Mouse (Mus musculus) megakaryocyte-erythroid progenitor cell, adult 5-6 weeks (primary cell): ENCODE measurements around the gene Vmn1r114. TPM values are rescaled to one million over a fixed set of nuclear protein-coding genes. Genes with fewer than 3 reads are reported as not detected.
"Not testable (repeated sequence)": the region's sequence is repeated elsewhere in the genome, so short reads cannot be mapped to it uniquely, and the experiment has no call there.

Experiments
- ATAC-seq: replicated peaks from 2 replicates; pipeline ENCODE4 v1.8.0; 2016; ENCODE audit warnings: mild to moderate bottlenecking, inconsistent platforms; ENCODE audit not compliant: severe bottlenecking, poor library complexity, low FRiP score, low TSS enrichment
- total RNA-seq, 2 experiments: library from RNA; stranded (forward) in 1 of 2; stranded (reverse) in 1 of 2; fragments of 200-1000, 215-1000 nt in 1 of 2; fragments of >200 nt in 1 of 2; fragmentation: Nextera tagmentation in 1 of 2; gene quantifications; 2 replicates each; pipeline ENCODE4 v1.2.3; 2014 to 2017

The Vmn1r114 gene
- total RNA-seq (2014; fragmentation: Nextera tagmentation) (not detected in 2 replicates), total RNA-seq (2017) (not detected in 2 replicates)

- ATAC-seq = not testable (repeated sequence)
Measured at GRCm38 (mm10) chr7:20812086-20812485, at the start of gene Vmn1r114. Gene Vmn1r114 (minus strand): TSS chr7:20812186.

DNA sequence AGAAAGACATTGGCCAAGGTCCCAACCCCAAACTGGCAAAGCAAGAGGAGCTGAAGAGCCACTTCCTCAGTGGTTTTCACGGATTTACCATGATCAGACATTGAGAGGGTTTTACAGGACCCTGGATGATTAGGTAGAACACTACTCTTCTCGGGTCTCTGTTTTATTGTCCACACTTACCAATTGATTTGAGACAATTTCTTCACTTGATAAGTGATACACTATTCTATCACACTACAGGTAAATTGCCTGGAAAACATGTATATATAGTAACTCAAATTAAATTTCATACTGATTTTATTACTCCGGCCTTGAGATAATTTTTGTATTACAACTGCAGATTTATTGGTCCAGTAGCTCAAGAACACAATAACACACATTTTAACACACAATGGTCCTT, 32.9 kb upstream of the Vmn1r114 start, which contains the start of gene Vmn1r115:
TSS of gene Vmn1r115 (minus strand) at position 101 of the 400 bp plus-strand sequence.
- ATAC-seq = not testable (repeated sequence)

- ATAC-seq = not testable (repeated sequence)
Measured at GRCm38 (mm10) chr7:20786985-20787384, 25.0 kb downstream of the Vmn1r114 start, which contains the start of gene Vmn1r113. Gene Vmn1r113 (plus strand): TSS chr7:20787285.

DNA sequence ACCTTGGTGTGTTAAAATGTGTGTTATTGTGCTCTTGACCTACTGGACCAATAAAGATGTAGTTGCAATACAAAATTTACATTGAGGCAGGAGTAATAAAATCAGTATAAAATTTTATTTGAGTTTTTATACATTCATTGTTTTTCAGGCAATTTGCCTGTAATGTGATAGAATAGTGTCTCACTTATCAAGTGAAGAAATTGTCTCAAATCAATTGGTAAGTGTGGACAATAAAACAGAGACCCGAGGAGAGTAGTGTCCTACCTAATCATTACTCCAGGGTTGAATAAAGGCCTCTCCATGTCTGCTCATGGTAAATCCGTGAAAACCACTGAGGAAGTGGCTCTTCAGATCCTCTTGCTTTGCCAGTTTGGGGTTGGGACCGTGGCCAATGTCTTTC, 41.1 kb downstream of the Vmn1r114 start, which contains the start of gene Vmn1r112:
TSS of gene Vmn1r112 (plus strand) at position 301 of the 400 bp plus-strand sequence.
- ATAC-seq = not testable (repeated sequence)

Other genes starting within 250 kb of the Vmn1r114 start
- not detected in 2 replicates for gene Gm4141, start 235.9 kb downstream of the Vmn1r114 start, total RNA-seq (2014; fragmentation: Nextera tagmentation)
- not detected in 2 replicates for gene Gm4141, start 235.9 kb downstream of the Vmn1r114 start, total RNA-seq (2017)
- not detected in 2 replicates for gene Gm4513, start 213.2 kb downstream of the Vmn1r114 start, total RNA-seq (2014; fragmentation: Nextera tagmentation)
- gene Gm4513, start 213.2 kb downstream of the Vmn1r114 start, total RNA-seq (2017) = not detected in 2 replicates
- not detected in 2 replicates for gene Vmn1r107, start 143.3 kb downstream of the Vmn1r114 start, total RNA-seq (2014; fragmentation: Nextera tagmentation)
- not detected in 2 replicates for gene Vmn1r107, start 143.3 kb downstream of the Vmn1r114 start, total RNA-seq (2017)
- gene Vmn1r111, start 109.0 kb downstream of the Vmn1r114 start, total RNA-seq (2014; fragmentation: Nextera tagmentation) = not detected in 2 replicates
- gene Vmn1r111, start 109.0 kb downstream of the Vmn1r114 start, total RNA-seq (2017) = not detected in 2 replicates
- gene Gm10668, start 81.6 kb downstream of the Vmn1r114 start, total RNA-seq (2014; fragmentation: Nextera tagmentation) = not detected in 2 replicates
- gene Gm10668, start 81.6 kb downstream of the Vmn1r114 start, total RNA-seq (2017) = not detected in 2 replicates
- gene Vmn1r112, start 41.0 kb downstream of the Vmn1r114 start, total RNA-seq (2014; fragmentation: Nextera tagmentation) = not detected in 2 replicates
- not detected in 2 replicates for gene Vmn1r112, start 41.0 kb downstream of the Vmn1r114 start, total RNA-seq (2017)
- gene Vmn1r113, start 24.9 kb downstream of the Vmn1r114 start, total RNA-seq (2014; fragmentation: Nextera tagmentation) = not detected in 2 replicates
- not detected in 2 replicates for gene Vmn1r113, start 24.9 kb downstream of the Vmn1r114 start, total RNA-seq (2017)
- not detected in 2 replicates for gene Vmn1r115, start 32.8 kb upstream of the Vmn1r114 start, total RNA-seq (2014; fragmentation: Nextera tagmentation)
- not detected in 2 replicates for gene Vmn1r115, start 32.8 kb upstream of the Vmn1r114 start, total RNA-seq (2017)
- not detected in 2 replicates for gene Vmn1r116, start 60.1 kb upstream of the Vmn1r114 start, total RNA-seq (2014; fragmentation: Nextera tagmentation)
- gene Vmn1r116, start 60.1 kb upstream of the Vmn1r114 start, total RNA-seq (2017) = not detected in 2 replicates
- not detected in 2 replicates for gene Vmn1r117, start 71.9 kb upstream of the Vmn1r114 start, total RNA-seq (2014; fragmentation: Nextera tagmentation)
- gene Vmn1r117, start 71.9 kb upstream of the Vmn1r114 start, total RNA-seq (2017) = not detected in 2 replicates
- not detected in 2 replicates for gene Vmn1r118, start 100.2 kb upstream of the Vmn1r114 start, total RNA-seq (2014; fragmentation: Nextera tagmentation)
- not detected in 2 replicates for gene Vmn1r118, start 100.2 kb upstream of the Vmn1r114 start, total RNA-seq (2017)
- gene Vmn1r119, start 200.3 kb upstream of the Vmn1r114 start, total RNA-seq (2014; fragmentation: Nextera tagmentation) = not detected in 2 replicates
- gene Vmn1r119, start 200.3 kb upstream of the Vmn1r114 start, total RNA-seq (2017) = not detected in 2 replicates
- gene Vmn1r120, start 241.6 kb upstream of the Vmn1r114 start, total RNA-seq (2014; fragmentation: Nextera tagmentation) = not detected in 2 replicates
- gene Vmn1r120, start 241.6 kb upstream of the Vmn1r114 start, total RNA-seq (2017) = not detected in 2 replicates